In genomic region chr2:70562611-70562980, GRCm38 (mm10) we compare ENCODE assay signal across 8 mouse cellular contexts. TPM values are rescaled to one million over a fixed set of nuclear protein-coding genes. Genes with fewer than 3 reads are reported as not detected.
DNase-seq lines count a peak whose midpoint lies in the region; ATAC-seq and TF ChIP-seq lines count a peak whose summit lies in the region.

No protein-coding gene starts in this region.

- POLR2A ChIA-PET in Patski (lab: Charles Lee) = interaction anchor here (0.6 to 0.8 kb wide), 2 partner anchors 46 to 102 kb away, joined by 3 to 6 read pairs; no protein-coding TSS in a partner anchor

- peaks cover 33% of the 10 kb centered on the region for H3K4me1 ChIP-seq in heart, embryonic 16.5 days (ENCODE audit: control insufficient read depth, insufficient read depth, low read length)
- no peaks in the 10 kb centered on the region; the same call in 1 of the 2 replicates for H3K4me1 ChIP-seq in forebrain, postnatal 0 days (ENCODE audit: insufficient read depth)
- peaks cover 70% of the 10 kb centered on the region for H3K4me1 ChIP-seq in midbrain, embryonic 12.5 days

- no peak for ATAC-seq in heart, embryonic 16.5 days (replicated peaks; ENCODE audit: extremely low read depth, insufficient read depth, low FRiP score)
- ATAC-seq in Patski = peak; percentile 5
- 0 out of 2 replicates have a peak, but pooled peaks have one; percentile 0 for ATAC-seq in forebrain, postnatal 0 days
- no peak for ATAC-seq in midbrain, embryonic 12.5 days (ENCODE audit: low FRiP score, low read depth)

- in situ Hi-C loops in Patski (cut with MboI; ENCODE audit: low pct_unique_long_range_greater_than_20kb) = loop anchor here (5.0 kb wide), 4 partner anchors 60 to 435 kb away; partner anchors contain the start of genes Gm26558 and Gorasp2

- DNase-seq in heart, postnatal 4 days = no peak
- DNase-seq in Patski (ENCODE audit: low read depth, low spot score) = no peak
- DNase-seq in forebrain, postnatal 0 days = peak; percentile 58
- no peak for DNase-seq in spleen, adult 12 weeks (ENCODE audit: low spot score)
- DNase-seq in urinary bladder, postnatal 14 days (ENCODE audit: low spot score) = no peak
- no peak for DNase-seq in cerebellum, adult 11-12 months

- H3K36me3 ChIP-seq in heart, embryonic 16.5 days (ENCODE audit: control insufficient read depth, insufficient read depth) = no peaks in the 10 kb centered on the region
- H3K36me3 ChIP-seq in forebrain, postnatal 0 days (ENCODE audit: insufficient read depth) = no peaks in the 10 kb centered on the region
- no peaks in the 10 kb centered on the region for H3K36me3 ChIP-seq in midbrain, embryonic 12.5 days

- H3K9me3 ChIP-seq in heart, embryonic 16.5 days (replicated peaks; ENCODE audit: control insufficient read depth, low read length) = no peaks in the 10 kb centered on the region
- H3K9me3 ChIP-seq in forebrain, postnatal 0 days (ENCODE audit: low read length) = no peaks in the 10 kb centered on the region
- H3K9me3 ChIP-seq in midbrain, embryonic 12.5 days = no peaks in the 10 kb centered on the region

- TF ChIP-seq CTCF in Patski (IDR thresholded peaks at IDR 0.05) = no peak
- TF ChIP-seq CTCF in forebrain, postnatal 0 days (IDR thresholded peaks at IDR 0.05; ENCODE audit: low read depth) = no peak

- CTCF ChIA-PET in Patski (lab: Charles Lee) = interaction anchor here (0.9 to 1.1 kb wide), 2 partner anchors 57 to 436 kb away, joined by 3 to 5 read pairs; no protein-coding TSS in a partner anchor

- under 1% methylated on average over 23 of the region's 34 CpGs for WGBS in heart, embryonic 16.5 days
- WGBS in forebrain, postnatal 0 days = 2% methylated on average over 28 of the region's 34 CpGs
- under 1% methylated on average over 32 of the region's 34 CpGs for WGBS in midbrain, embryonic 12.5 days

- no peak overlapping the region for H3K27ac ChIP-seq in heart, embryonic 16.5 days (ENCODE audit: low read length)
- H3K27ac ChIP-seq in forebrain, postnatal 0 days (ENCODE audit: low read depth, low read length) = peak overlapping the region; percentile 93
- H3K27ac ChIP-seq in midbrain, embryonic 12.5 days (replicated peaks) = peak overlapping the region; percentile 77

- H3K4me2 ChIP-seq in heart, embryonic 16.5 days (ENCODE audit: low read depth, low read length) = peak overlapping the region; percentile 57
- H3K4me2 ChIP-seq in forebrain, postnatal 0 days (ENCODE audit: low read depth) = peak overlapping the region; percentile 60
- H3K4me2 ChIP-seq in midbrain, embryonic 12.5 days (replicated peaks) = peak overlapping the region; percentile 56

- peaks cover 92% of the 10 kb centered on the region for H3K27me3 ChIP-seq in heart, embryonic 16.5 days (ENCODE audit: control insufficient read depth, insufficient read depth, low read length)
- no peaks in the 10 kb centered on the region for H3K27me3 ChIP-seq in Patski
- H3K27me3 ChIP-seq in forebrain, postnatal 0 days (ENCODE audit: insufficient read depth, low read length) = peaks cover 30% of the 10 kb centered on the region
- H3K27me3 ChIP-seq in midbrain, embryonic 12.5 days = peaks cover 92% of the 10 kb centered on the region

- peak overlapping the region; percentile 38 for H3K4me3 ChIP-seq in heart, embryonic 16.5 days (ENCODE audit: low read length)
- H3K4me3 ChIP-seq in forebrain, postnatal 0 days (ENCODE audit: low read depth, low read length) = peak overlapping the region; percentile 54
- peak overlapping the region; percentile 44 for H3K4me3 ChIP-seq in midbrain, embryonic 12.5 days

- no peak overlapping the region for H3K9ac ChIP-seq in heart, embryonic 16.5 days (ENCODE audit: low read length)
- H3K9ac ChIP-seq in forebrain, postnatal 0 days = peak overlapping the region; percentile 74
- peak overlapping the region; percentile 61 for H3K9ac ChIP-seq in midbrain, embryonic 12.5 days (replicated peaks)

RNA-seq across cellular contexts. Expression of gene Gad1, which starts 9.7 kb away (rescaled TPM):
- polyA plus RNA-seq in heart, embryonic 16.5 days (2015; fragmentation: Nextera tagmentation; extraction: Ambion mirVana) = 0.25 and 0.41 TPM in 2 replicates
- total RNA-seq in heart, postnatal 4 days (2021) = under 1 TPM; 0.07 to 0.19 TPM
- 16.7 TPM for polyA plus RNA-seq in Patski (2021)
- 94.7 and 135 TPM in 2 replicates for total RNA-seq in forebrain, postnatal 0 days (2014; rRNA removed)
- polyA plus RNA-seq in forebrain, postnatal 0 days (2015; fragmentation: Nextera tagmentation; extraction: Ambion mirVana) = 89.5 and 122 TPM in 2 replicates
- 26.5 and 27.0 TPM in 2 replicates for polyA plus RNA-seq in midbrain, embryonic 12.5 days (2016; fragmentation: Nextera tagmentation; extraction: Ambion mirVana)

RNA-seq across cellular contexts. Expression of gene Erich2, which starts 54.0 kb away (rescaled TPM):
- 0.97 and 2.1 TPM in 2 replicates for polyA plus RNA-seq in heart, embryonic 16.5 days (2015; fragmentation: Nextera tagmentation; extraction: Ambion mirVana)
- under 1 TPM; 0.27 to 0.38 TPM for total RNA-seq in heart, postnatal 4 days (2021)
- polyA plus RNA-seq in Patski (2021) = 58.0 TPM
- total RNA-seq in forebrain, postnatal 0 days (2014; rRNA removed) = 0.81 and 1.4 TPM in 2 replicates
- polyA plus RNA-seq in forebrain, postnatal 0 days (2015; fragmentation: Nextera tagmentation; extraction: Ambion mirVana) = 1.8 and 3.8 TPM in 2 replicates
- polyA plus RNA-seq in midbrain, embryonic 12.5 days (2016; fragmentation: Nextera tagmentation; extraction: Ambion mirVana) = 2.6 and 3.0 TPM in 2 replicates

Comparison
In these comparisons a context has a peak if more than half of its experiments do, and no peak if none do; other contexts are left out.
1. ATAC-seq: peak in Patski (single experiment) and forebrain, postnatal 0 days (single experiment); none in heart, embryonic 16.5 days (single experiment) and midbrain, embryonic 12.5 days (single experiment).
2. RNA of gene Gad1, which starts 9.7 kb away (polyA plus RNA-seq): 89.5 to 122 TPM in forebrain, postnatal 0 days, 26.5 to 27.0 TPM in midbrain, embryonic 12.5 days and 16.7 TPM in Patski (single experiment); 0.25 to 0.41 TPM in heart, embryonic 16.5 days; every median in the first group is over 10 times any median in the second.
3. RNA of gene Erich2, which starts 54.0 kb away (polyA plus RNA-seq): 58.0 TPM in Patski (single experiment); 1.8 to 3.8 TPM in forebrain, postnatal 0 days, 2.6 to 3.0 TPM in midbrain, embryonic 12.5 days and 0.97 to 2.1 TPM in heart, embryonic 16.5 days; every median in the first group is over 10 times any median in the second.
4. Peak in every context shown above with its lines, with median percentiles within 50 percentile points of each other: H3K4me2 ChIP-seq and H3K4me3 ChIP-seq.